Mouse (Mus musculus): ENCODE data around the gene Prdx1.
"Not testable (repeated sequence)": the region's sequence is repeated elsewhere in the genome, so short reads cannot be mapped to it uniquely, and the experiment has no call there.

Gene Prdx1

DNA sequence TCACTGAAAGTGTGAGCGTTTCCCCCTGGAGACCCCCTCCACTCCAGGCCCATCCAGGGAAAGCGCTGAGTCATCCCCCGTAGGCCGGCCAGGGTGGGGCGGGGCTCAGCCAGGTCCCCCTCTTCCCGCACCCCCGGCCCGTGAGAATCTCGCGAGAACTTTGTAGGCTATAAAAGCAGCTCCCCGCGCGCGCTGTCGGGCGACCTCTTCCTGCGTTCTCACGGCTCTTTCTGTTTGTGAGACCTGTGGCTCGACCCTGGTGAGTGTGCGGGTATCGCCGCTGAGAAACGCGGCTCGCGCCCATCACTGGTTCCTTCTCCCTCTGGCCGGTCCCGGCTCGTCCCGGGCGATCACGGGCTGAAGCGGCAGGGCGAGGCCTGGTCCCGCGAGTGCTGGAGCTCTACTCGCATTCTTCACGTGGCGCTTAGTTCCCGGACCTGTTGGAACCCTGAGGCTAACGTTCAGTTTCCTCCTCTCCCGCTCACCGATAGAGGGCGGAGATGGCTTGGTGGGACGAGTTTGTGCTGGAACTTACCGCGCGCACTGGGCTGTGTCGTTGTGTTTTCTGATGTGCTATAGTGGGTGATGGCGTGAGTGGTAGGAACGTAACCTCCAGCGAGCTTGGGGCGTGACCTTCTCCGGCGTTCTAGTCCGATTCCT lies at the start of gene Prdx1:
Gene Prdx1 (plus strand): TSS at position 143 of the 660 bp plus-strand sequence.
- DNase-seq (ENCODE audit: extremely low spot score, low spot score) = peak; percentile 100

DNA sequence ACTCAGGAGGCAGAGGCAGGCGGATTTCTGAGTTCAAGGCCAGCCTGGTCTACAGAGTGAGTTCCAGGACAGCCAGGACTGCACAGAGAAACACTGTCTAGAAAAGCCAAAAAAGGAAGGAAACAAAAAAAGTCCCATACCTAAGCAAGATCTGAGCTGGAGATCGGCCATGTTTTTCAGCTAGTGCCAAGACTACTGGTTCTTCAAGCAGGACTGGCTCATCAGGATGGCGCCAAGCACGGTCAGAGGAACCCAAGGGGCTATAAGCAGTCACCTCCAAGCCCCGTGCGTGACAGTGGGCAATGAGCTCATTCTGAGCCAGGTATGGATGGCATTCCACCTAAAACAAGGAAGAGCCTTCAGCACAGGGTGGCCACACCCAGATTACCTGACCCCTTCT lies 46.5 kb upstream of the Prdx1 start:
- no peak for DNase-seq (ENCODE audit: extremely low spot score, low spot score)

DNA sequence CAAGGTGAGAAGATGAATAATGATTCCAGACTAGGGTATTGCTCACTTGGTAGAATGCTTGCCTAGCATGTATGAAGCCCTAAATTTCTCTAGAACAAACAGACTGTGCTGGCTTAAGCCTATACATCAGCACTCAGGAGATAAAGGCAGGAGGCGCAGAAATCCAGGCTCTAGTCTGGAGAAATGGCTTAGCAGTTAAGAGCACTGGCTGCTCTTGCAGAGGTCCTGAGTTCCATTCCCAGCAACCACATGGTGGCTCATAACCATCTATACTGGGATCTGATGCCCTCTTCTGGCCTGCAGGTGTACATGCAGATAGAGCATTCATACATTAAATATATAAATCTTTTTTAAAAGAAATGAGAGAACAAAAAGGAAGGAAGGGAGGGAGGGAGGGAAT lies 43.3 kb upstream of the Prdx1 start:
- DNase-seq (ENCODE audit: extremely low spot score, low spot score) = no peak

DNA sequence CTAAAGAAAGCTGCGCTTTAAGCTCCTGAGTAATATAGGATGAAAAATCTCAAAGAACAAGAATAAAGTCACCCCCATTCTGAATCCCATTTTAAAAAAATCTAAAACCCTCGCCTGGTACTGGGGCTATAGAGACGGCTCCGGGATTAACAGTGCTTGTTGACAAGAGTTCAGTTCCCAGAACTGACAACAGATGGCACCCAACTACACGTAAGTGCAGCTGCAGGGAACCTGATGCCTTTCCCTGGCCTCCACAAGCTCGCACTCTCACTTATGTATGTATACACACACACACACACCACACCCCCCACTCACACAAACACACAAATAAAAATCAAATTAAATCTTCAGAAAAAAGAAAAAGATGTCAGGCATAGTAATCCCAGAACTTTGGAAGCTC lies 41.0 kb upstream of the Prdx1 start:
- no peak for DNase-seq (ENCODE audit: extremely low spot score, low spot score)

DNA sequence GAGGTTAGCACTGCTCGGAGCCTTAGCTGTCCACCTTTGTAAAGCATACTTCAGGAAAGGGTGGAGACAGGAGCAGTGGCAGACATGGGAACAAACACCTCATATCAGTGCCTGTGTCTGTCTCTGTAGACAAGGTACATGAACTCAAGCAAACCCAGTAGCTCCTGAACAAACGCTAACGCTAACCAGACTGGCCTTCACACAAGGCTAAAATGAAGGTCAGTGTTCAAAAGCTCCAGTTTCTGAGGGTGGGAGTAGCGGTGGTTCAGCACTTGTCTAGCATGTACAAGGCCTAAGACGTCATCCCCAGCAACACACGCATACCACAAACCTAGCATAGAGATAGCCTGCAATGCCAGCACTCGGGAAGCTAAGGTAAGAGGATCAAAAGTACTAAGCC lies 39.7 kb upstream of the Prdx1 start:
- no peak for DNase-seq (ENCODE audit: extremely low spot score, low spot score)

DNA sequence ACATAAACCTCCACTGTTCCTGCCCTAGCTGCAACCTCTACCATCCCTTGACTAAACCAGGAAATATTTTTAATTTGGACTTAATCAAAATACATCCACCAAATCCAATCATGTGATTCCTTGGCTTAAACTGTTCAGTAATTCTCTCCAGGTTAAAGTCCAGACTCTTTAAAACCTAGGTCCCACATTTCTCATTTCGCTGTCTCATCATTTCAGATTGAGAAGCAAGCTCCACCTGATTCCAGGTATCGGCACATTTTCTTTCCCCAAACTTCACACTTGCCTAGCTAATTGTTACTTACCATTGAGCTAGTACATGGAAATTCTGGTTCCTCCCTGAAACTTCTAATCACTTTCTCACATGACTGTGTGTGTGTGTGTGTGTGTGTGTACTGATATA lies 35.9 kb upstream of the Prdx1 start:
- DNase-seq (ENCODE audit: extremely low spot score, low spot score) = no peak

DNA sequence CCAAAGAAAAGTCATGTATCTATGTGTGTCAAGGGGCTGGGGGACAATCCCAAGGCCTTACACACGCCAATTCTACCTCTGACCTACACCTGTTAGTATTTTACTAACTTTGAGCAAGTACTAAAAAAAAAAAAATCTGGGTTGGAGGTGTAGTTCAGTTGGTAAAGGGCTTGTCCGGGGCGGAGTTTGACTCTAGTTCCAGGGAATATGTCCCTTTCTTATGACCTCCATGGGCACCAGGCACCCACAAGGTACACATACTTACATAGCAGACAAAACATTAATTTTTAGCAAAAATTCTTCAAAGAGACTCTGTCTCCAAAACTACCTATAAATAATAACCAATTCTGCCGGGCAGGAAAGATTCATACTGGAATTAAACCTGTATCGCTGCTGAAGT lies 35.0 kb upstream of the Prdx1 start:
- no peak for DNase-seq (ENCODE audit: extremely low spot score, low spot score)

DNA sequence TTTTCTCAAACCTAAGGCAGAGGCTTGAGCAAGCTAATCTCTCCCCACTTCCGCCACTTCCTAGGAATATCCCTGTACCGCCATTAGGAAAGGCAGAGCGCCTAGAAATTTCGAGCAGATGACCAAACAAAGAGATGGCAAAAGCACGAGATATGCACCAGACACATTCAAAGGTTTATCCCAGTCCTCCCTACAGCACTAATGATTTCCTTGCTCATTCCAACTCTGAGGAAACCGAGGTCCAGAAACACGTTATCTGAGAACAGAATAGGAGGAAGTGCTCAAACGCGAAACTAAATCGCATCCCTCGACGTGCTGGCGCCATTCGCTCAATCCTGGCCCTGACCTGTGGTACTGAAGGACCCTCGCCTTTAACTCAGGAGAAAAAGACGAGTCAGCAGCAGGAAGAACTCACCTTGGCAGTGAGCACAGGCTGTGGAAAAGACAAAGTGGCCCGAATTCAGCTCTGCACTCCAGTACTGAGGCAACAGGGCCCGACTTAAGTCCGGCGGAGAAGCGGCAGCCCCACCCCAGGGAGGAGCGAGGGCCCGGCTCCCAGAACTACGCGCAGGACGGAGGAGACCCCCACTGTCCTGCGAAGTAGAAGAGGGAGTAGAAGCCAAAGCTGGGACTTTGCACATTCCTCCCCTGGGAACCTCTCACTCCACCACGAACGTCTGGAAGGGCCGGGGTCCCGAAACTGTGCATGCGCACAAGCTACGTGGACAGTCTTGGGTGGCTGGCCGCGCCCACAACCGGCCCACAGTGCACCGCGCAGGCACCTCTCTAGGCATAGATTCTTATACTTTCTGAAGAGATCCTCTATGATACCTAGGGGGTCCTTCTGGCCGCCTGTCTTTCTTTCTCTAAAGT lies 34.2 kb upstream of the Prdx1 start, which contains the start of gene Akr1a1:
Gene Akr1a1 (minus strand): TSS at position 757 of the 873 bp plus-strand sequence.
- DNase-seq (ENCODE audit: extremely low spot score, low spot score) = peak; percentile 87

DNA sequence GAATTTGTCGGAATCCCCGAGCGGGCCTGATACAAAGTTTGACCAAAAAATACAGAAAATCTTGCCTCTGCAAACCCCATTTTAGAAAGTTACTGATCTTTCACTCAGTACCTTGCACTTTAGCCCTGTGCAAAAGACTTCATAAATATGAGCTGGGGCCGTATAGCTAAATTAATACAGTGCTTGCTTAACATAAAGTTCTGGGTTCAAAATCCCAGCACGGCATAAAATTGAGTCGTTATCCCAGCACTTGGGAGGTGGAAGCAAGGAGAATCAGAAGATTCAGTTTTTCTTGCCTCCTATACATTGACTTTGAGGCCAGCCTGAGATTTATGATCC lies 33.6 kb upstream of the Prdx1 start:
- DNase-seq (ENCODE audit: extremely low spot score, low spot score) = no peak

DNA sequence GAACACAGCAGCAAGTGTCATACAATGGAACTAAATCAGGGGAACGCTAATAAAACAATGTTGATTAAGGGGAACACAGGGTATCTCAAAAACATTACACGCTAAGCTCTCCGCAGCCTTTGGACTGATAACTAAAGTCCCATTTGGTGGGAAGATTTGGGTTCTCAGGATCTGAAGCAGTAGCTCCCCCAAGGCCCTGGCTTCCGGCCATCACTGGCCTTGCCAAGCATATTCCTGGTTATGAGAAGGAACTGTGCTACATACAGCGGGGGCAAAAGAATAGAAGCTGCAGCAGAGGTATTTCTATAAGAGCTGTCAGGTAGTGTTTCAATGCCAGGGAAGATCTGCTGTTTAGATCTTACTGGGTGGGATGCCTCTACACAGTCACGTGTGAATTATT lies 32.1 kb upstream of the Prdx1 start:
- DNase-seq (ENCODE audit: extremely low spot score, low spot score) = no peak

DNA sequence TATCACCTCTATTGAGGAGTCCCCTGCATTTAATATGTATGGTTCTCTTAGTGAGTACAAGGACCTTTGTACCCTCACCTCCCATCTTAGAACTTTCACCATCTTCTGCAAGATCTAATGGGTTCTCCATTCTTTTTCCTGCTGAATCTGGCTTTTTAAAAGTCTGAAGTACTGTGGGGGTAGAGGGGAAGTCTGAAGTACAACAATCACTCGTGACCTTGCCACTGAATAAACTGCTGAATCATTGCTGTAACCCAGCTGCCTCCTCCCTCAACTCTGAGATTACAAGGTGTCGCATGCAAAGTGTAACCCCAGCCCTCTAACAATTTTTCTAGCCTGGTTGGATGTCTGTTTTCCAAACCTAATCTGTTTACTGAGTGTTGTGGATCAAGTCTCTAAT lies 30.2 kb upstream of the Prdx1 start:
- no peak for DNase-seq (ENCODE audit: extremely low spot score, low spot score)

DNA sequence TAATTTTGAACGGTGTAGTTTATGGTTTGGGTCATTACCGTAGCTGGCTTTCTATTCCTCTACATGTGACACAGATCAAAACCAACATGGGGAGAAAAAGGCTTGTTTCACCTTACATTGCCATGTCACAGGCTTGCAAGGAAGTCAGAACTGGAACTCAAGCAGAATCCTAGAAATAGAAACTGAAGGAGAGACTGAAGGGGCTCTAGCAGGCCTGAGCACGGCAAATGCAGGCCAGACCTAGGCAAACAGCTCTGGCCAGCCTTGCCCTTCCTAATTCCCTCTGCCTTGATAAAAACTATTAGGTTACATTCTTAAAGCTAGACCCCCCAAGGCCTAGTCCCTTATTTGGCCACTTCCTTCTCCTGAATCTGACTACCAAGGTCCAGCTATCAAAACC lies 29.7 kb upstream of the Prdx1 start:
- DNase-seq (ENCODE audit: extremely low spot score, low spot score) = no peak

DNA sequence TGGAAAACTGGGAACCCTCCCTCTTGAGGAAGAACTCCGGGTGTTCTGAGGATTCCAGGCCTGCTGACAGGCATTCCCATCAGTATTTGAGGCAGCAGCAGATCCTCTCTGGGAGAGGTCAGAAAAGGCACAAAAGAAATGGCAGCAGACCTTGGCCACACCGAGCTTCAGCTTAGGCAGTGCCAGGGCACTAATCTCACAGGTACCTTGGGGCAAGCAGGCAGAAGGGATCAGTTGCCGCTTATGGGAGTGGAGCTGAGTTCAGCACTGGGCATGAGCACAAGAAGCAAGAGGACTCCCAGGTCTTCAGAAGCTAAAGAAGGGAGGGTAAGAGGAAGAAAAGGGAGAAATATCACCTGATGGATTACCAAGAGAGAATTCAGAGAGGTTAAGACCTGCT lies 27.4 kb upstream of the Prdx1 start:
- DNase-seq (ENCODE audit: extremely low spot score, low spot score) = no peak

DNA sequence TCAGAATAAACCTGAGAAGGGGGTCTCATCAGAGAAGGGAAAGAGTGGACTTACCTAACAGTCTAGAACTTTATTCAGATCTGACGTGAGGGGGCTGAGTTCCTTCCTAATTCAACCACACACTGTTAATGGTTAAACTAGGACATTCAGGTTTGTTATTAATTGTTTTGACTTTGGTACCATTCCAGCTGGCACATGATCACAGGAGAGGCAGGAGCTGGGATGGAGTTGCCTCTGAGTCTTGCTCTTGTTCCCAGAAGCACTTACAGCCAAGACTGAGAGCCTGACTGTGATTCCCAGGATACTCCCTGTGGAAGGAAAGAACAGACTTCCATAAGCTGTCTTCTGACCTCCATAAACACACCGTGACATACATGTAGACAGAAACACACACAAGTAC lies 25.9 kb upstream of the Prdx1 start:
- no peak for DNase-seq (ENCODE audit: extremely low spot score, low spot score)

DNA sequence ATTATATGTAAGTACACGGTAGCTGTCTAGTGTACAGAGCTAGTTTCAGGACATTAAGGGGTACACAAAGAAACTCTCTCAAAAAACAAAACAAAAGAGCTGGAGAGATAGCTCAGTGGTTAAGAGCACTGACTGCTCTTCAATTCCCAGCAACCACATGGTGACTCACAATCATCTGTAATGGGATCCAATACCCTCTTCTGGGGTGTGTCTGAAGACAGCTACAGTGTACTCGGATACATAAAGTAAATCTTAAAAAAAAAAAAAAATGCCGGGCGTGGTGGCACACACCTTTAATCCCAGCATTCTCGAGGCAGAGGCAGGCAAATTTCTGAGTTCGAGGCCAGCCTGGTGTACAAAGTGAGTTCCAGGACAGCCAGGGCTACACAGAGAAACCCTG lies 25.4 kb upstream of the Prdx1 start:
- not testable (repeated sequence) for DNase-seq (ENCODE audit: extremely low spot score, low spot score)

DNA sequence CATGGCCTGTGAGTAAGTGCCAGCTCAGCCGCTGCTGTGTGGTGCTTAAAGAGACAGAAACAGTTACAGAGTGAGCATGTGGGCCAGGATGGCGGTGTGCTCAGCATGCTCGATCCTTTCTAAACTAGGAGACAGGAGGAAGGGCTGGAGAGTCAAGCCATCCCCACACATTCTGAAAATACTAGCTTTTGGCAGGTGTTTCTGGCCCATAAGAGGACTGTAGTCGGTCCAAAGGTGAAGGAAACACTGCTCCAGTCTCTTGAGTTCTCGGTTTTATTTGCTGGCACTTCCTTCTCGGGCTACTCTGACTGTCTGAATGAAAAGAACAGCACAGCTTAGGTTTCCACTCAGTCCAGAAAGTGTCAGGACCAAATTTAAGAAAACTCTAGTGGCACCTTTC lies 24.5 kb upstream of the Prdx1 start:
- no peak for DNase-seq (ENCODE audit: extremely low spot score, low spot score)

DNA sequence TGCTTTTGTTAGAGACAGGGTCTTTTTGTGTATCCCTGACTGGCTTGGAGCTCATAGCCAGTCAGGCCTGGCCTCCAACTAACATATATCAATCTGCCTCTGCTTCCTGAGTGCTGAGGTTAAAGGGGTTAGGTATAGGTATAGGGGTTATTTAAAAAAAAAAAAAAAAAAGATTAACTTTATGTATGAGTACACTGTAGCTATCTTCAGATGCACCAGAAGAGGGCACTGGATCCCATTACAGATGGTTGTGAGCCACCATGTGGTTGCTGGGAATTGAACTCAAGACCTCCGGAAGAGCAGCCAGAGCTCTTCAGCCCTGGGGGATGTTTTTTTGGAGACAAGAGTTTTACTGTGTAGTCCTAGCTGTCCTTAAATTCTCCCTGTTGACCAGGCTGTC lies 23.3 kb upstream of the Prdx1 start:
- DNase-seq (ENCODE audit: extremely low spot score, low spot score) = no peak

DNA sequence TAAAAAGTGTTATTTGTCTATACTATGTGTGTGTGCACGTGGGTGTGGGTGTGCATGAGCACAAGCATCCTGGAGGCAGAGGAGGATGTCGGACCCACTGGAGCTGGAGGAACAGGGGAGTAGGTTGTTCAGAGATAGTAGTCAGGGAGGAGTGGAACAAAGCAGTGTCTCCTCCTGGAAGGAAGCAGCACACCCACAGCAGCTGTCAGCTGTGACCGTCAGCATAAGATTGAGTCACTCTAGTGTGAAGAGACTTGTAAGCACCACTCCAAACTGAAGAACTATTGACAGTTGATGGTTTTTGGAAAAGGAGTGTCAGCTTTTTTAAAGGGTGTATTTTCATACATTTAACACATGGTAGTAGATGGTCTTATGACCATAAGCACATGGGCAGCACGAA lies 18.7 kb upstream of the Prdx1 start:
- DNase-seq (ENCODE audit: extremely low spot score, low spot score) = no peak

DNA sequence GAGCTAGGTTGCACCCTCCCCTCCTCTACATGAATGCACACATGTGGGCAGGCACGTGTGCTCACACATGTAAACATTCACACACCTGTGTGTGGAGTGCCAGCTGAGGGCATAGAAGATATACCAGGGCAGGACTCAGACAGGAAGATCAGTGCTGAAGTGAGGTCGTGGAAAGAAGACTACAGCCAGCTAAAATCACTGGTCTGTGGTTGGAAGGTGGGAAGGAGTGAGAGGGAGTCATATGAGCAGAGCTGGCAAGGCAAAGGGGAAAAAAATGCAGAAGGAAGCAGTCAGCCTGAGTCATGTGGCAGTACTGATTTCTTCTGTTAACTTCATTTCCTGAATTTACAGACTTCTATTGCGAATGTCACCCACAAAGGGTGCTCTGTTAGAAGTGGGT lies 17.2 kb upstream of the Prdx1 start:
- DNase-seq (ENCODE audit: extremely low spot score, low spot score) = no peak

DNA sequence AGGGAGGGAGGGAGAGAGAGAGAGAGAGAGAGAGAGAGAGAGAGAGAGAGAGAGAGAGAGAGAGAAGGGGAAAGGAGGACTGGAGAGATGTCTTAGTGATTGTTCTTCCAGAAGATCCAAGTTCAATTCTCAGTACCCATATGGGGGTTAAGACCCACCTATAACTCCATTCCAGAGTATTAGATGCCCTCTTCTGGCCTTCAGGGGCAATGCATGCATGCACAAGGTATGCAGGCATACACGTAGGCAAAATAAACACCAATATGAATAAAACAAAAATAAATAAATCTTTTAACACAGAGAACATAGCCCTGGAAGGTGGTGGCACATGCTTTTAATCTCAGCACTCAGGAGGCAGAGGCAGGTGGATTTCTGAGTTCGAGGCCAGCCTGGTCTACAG lies 16.1 kb upstream of the Prdx1 start:
- no peak for DNase-seq (ENCODE audit: extremely low spot score, low spot score)

DNA sequence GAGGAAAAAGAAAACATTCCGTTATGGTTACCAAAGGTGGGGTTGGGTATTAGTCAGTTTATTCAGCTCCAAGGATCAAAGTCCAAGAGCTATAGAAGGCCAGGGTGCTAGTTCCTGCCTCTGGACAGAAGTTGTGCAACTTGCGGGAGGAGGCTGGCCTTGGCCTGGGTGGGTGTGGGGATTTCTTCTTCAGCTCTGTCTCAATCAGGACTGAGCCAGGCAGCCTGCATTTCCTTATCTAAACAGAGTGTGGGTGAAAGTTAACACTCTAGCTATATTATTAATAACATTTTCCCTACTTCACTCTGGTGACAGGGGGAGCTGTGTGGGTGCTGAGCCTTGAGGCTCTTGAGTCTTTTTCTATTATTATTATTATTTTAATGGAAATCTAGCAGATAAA lies 12.6 kb upstream of the Prdx1 start:
- DNase-seq (ENCODE audit: extremely low spot score, low spot score) = no peak

DNA sequence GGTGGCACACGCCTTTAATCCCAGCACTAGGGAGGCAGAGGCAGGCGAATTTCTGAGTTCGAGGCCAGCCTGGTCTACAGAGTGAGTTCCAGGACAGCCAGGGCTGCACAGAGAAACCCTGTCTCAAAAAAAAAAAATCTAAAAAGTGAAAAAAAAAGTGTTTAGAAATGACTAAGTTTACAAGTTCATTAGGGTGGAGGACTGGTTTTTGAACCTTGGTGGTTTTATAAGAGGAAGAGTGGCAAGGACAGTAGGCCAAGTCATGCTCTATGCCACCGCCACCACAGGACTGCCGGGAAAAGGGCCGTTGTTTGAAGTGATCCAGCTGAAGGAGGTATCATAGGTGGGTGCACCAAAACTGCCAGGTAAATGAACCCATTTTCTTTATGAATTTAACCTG lies 10.6 kb upstream of the Prdx1 start:
- not testable (repeated sequence) for DNase-seq (ENCODE audit: extremely low spot score, low spot score)

DNA sequence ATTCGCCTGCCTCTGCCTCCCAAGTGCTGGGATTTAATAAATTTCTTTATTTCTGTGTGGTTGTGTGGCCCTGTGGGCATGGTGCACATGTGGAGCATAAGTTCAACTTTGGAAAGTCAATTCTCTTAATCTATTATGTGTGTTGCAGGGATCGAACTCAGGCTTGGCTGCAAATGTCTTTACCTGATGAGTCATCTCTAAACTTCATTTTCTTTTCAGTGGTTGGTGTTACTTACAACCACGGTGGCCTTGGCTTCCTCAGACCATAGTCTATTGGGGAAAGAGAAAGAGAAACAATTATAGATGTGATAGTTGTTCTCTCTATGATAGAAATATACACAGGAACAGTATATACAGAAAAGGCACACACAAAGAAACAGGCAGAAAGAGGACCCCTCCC lies 9.3 kb upstream of the Prdx1 start:
- DNase-seq (ENCODE audit: extremely low spot score, low spot score) = no peak

Data from neural tube, embryonic 10.5 days (tissue).